ENCODE assay signal across 8 mouse cellular contexts in genomic region chr10:39640817-39641226, GRCm38 (mm10). TPM values are rescaled to one million over a fixed set of nuclear protein-coding genes. Genes with fewer than 3 reads are reported as not detected.
DNase-seq lines count a peak whose midpoint lies in the region; ATAC-seq and TF ChIP-seq lines count a peak whose summit lies in the region.

No protein-coding gene starts in this region.

- H3K27me3 ChIP-seq in hindbrain, postnatal 0 days (ENCODE audit: insufficient read depth, low read length) = no peaks in the 10 kb centered on the region
- H3K27me3 ChIP-seq in midbrain, embryonic 13.5 days = no peaks in the 10 kb centered on the region

- no peak; the same call in 1 of the 2 replicates for TF ChIP-seq CTCF in hindbrain, postnatal 0 days (IDR thresholded peaks at IDR 0.05; ENCODE audit: low read depth)
- TF ChIP-seq CTCF in layer of hippocampus, adult 2 months (conservative IDR thresholded peaks at IDR 0.05) = no peak

- peak; percentile 85 for ATAC-seq in hindbrain, postnatal 0 days
- ATAC-seq in midbrain, embryonic 13.5 days = peak; percentile 51; the same call in 1 of the 2 replicates

- H3K36me3 ChIP-seq in hindbrain, postnatal 0 days (ENCODE audit: insufficient read depth, low read length) = no peaks in the 10 kb centered on the region
- H3K36me3 ChIP-seq in midbrain, embryonic 13.5 days = peaks cover 14% of the 10 kb centered on the region

- peaks cover 6% of the 10 kb centered on the region; the same call in 1 of the 2 replicates for H3K4me1 ChIP-seq in hindbrain, postnatal 0 days (ENCODE audit: insufficient read depth, low read length)
- peaks cover 28% of the 10 kb centered on the region for H3K4me1 ChIP-seq in midbrain, embryonic 13.5 days (replicated peaks)

- 30% methylated on average over 4 of the region's 4 CpGs for WGBS in hindbrain, postnatal 0 days
- WGBS in midbrain, embryonic 13.5 days = 16% methylated on average over 4 of the region's 4 CpGs

- no peak overlapping the region for H3K9ac ChIP-seq in hindbrain, postnatal 0 days (replicated peaks; ENCODE audit: low read length)
- no peak overlapping the region; the same call in 1 of the 2 replicates for H3K9ac ChIP-seq in midbrain, embryonic 13.5 days (replicated peaks)

- H3K4me3 ChIP-seq in hindbrain, postnatal 0 days (ENCODE audit: low read length) = no peak overlapping the region
- no peak overlapping the region for H3K4me3 ChIP-seq in midbrain, embryonic 13.5 days (replicated peaks)
- no peak overlapping the region for H3K4me3 ChIP-seq in layer of hippocampus, adult 2 months

- DNase-seq in adrenal gland, adult (ENCODE audit: inconsistent age in 2 of 2, low spot score in 1 of 2) = peak; percentile 71 to 88
- no peak for DNase-seq in adrenal gland, adult 18-20 months (ENCODE audit: low spot score in 2 of 2)
- DNase-seq in right cerebral cortex, postnatal 10 days (ENCODE audit: low spot score in 2 of 2) = peak; percentile 64 to 65
- DNase-seq in right cerebral cortex, adult 18-20 months = no peak
- peak; percentile 73 for DNase-seq in hindbrain, postnatal 0 days (ENCODE audit: low spot score)
- no peak for DNase-seq in frontal cortex, postnatal 14 days (ENCODE audit: low spot score in 2 of 2)
- no peak for DNase-seq in layer of hippocampus, adult 2 months (ENCODE audit: low spot score in 2 of 2)

- no peak overlapping the region for H3K4me2 ChIP-seq in hindbrain, postnatal 0 days (ENCODE audit: low read depth, low read length)
- H3K4me2 ChIP-seq in midbrain, embryonic 13.5 days (replicated peaks) = no peak overlapping the region

- no peaks in the 10 kb centered on the region for H3K9me3 ChIP-seq in hindbrain, postnatal 0 days (ENCODE audit: low read length)
- no peaks in the 10 kb centered on the region for H3K9me3 ChIP-seq in midbrain, embryonic 13.5 days

- peak overlapping the region; percentile 5; the same call in 1 of the 2 replicates for H3K27ac ChIP-seq in hindbrain, postnatal 0 days
- H3K27ac ChIP-seq in midbrain, embryonic 13.5 days = no peak overlapping the region
- no peak overlapping the region; the same call in 1 of the 2 replicates for H3K27ac ChIP-seq in layer of hippocampus, adult 2 months

RNA-seq across cellular contexts. Expression of gene Traf3ip2, which starts 28.1 kb away (rescaled TPM):
- 10 to 100 TPM; 10.6 to 15.0 TPM for total RNA-seq in adrenal gland, adult 18-20 months (2021)
- 5.3 and 9.6 TPM in 2 replicates for total RNA-seq in hindbrain, postnatal 0 days (2014; rRNA removed)
- polyA plus RNA-seq in hindbrain, postnatal 0 days (2015; fragmentation: Nextera tagmentation; extraction: Ambion mirVana) = 5.7 and 6.2 TPM in 2 replicates
- polyA plus RNA-seq in midbrain, embryonic 13.5 days (2015; fragmentation: Nextera tagmentation; extraction: Ambion mirVana) = 4.1 and 5.9 TPM in 2 replicates
- total RNA-seq in layer of hippocampus, adult 2 months (2021) = 1 to 10 TPM; 2.5 to 2.6 TPM

Comparison
In these comparisons a context has a peak if more than half of its experiments do, and no peak if none do; other contexts are left out.
1. DNase-seq: peak in adrenal gland, adult (2 of 2), right cerebral cortex, postnatal 10 days (2 of 2) and hindbrain, postnatal 0 days (single experiment); none in adrenal gland, adult 18-20 months (0 of 2), right cerebral cortex, adult 18-20 months (single experiment), frontal cortex, postnatal 14 days (0 of 2) and layer of hippocampus, adult 2 months (0 of 2).